ENCODE assay signal across 9 mouse cellular contexts in the genomic region with DNA sequence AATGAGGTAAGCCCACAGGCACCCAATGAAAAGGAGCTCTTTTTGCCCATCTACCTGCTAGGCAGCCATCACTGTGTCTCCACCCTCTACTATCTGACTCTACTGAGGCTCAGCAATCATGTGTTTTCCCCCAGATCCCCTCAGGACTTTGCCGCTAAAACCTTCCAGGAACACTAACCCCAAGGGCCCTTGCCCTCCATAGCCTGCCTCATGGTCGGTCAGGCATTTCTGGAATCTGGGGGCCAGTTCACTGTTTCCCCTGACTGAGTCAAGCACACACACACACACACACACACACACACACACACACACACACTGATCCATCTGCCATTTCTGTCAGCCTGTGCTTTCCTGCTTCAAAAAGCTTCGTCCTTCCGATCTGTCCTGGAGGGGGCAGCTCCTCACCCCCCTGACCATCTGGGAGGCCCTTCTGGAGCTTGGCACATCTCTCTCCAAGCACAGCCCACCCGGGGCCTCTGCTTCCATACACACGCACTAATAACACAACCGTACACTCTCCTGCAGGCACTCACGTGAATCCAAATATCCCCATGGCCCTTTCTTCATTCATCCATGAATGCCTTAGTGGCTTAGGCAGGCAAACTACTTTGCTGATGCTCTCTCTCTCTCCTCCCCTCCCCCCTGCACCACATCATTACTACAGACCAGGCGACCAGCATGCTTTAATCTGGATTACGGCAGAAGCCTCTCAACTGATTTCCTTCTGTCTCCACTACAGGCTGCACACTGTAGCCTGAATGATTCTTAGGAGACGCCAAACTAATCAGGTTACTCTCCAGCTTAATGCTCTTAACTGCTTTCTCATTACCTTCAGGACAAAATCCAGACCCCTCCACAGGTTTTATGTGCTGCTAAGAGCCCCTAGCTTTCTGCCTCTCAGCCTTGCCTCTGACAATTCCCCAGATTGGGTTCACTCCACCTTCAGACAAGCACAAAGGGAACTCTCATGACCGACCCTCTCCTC. TPM values are rescaled to one million over a fixed set of nuclear protein-coding genes. Genes with fewer than 3 reads are reported as not detected.
DNase-seq lines count a peak whose midpoint lies in the region; ATAC-seq and TF ChIP-seq lines count a peak whose summit lies in the region.
"Had no signal": no experiment of that assay in that cellular context is flagged by ENCODE, and none has a peak within 500 bp of the region (broad histone marks: within the 10 kb centered on the region; RNA-seq: fewer than 3 reads in every experiment).

No protein-coding gene starts in this region.

- ATAC-seq in kidney, postnatal 0 days (replicated peaks; ENCODE audit: low FRiP score, low read depth): peak; percentile 42
- ATAC-seq in midbrain, postnatal 0 days (ENCODE audit: low FRiP score): peak; percentile 57
- no peak for ATAC-seq in liver, embryonic 11.5 days (replicated peaks; ENCODE audit: low FRiP score)
- ATAC-seq in erythroblast, adult 5-6 weeks (replicated peaks; ENCODE audit: low FRiP score, poor library complexity, severe bottlenecking): no peak

- TF ChIP-seq POLR2A in kidney, adult 2 months (IDR thresholded peaks at IDR 0.05; ENCODE audit: low read depth, low read length): no peak

- peaks cover 27% of the 10 kb centered on the region for H3K36me3 ChIP-seq in kidney, postnatal 0 days (ENCODE audit: insufficient read depth, low read length)
- no peaks in the 10 kb centered on the region for H3K36me3 ChIP-seq in kidney, adult 2 months (ENCODE audit: control insufficient read depth, insufficient read depth, low read length)
- peaks cover 60% of the 10 kb centered on the region for H3K36me3 ChIP-seq in hindbrain, embryonic 10.5 days
- H3K36me3 ChIP-seq in midbrain, postnatal 0 days (ENCODE audit: insufficient read depth, low read length): peaks cover 46% of the 10 kb centered on the region
- H3K36me3 ChIP-seq in liver, embryonic 11.5 days (ENCODE audit: control insufficient read depth, insufficient read depth, low read length): no peaks in the 10 kb centered on the region

- H3K9ac ChIP-seq in kidney, postnatal 0 days (ENCODE audit: low read depth, low read length): no peak overlapping the region
- peak overlapping the region; percentile 54; the same call in 1 of the 2 replicates for H3K9ac ChIP-seq in midbrain, postnatal 0 days (replicated peaks; ENCODE audit: low read length, poor library complexity, severe bottlenecking)
- H3K9ac ChIP-seq in liver, embryonic 11.5 days (ENCODE audit: low read depth, low read length): no peak overlapping the region

- no peak for DNase-seq in kidney, postnatal 0 days (ENCODE audit: low spot score)
- no peak for DNase-seq in kidney, adult 2 months
- DNase-seq in cerebellum, adult 9-10 months: peak; percentile 96
- DNase-seq in hindbrain, embryonic 10.5 days (ENCODE audit: low spot score): peak; percentile 15
- DNase-seq in midbrain, postnatal 0 days (ENCODE audit: low spot score): peak; percentile 84
- DNase-seq in liver, embryonic 11.5 days (ENCODE audit: low spot score): no peak
- DNase-seq in testis, postnatal 14 days (ENCODE audit: low spot score): no peak

- H3K4me3 ChIP-seq in kidney, postnatal 0 days (replicated peaks; ENCODE audit: low read depth, low read length): no peak overlapping the region
- no peak overlapping the region for H3K4me3 ChIP-seq in kidney, adult 2 months (ENCODE audit: insufficient read depth, low read depth, low read length)
- peak overlapping the region; percentile 23 for H3K4me3 ChIP-seq in hindbrain, embryonic 10.5 days
- peak overlapping the region; percentile 34 for H3K4me3 ChIP-seq in midbrain, postnatal 0 days (ENCODE audit: low read depth, low read length)
- no peak overlapping the region for H3K4me3 ChIP-seq in liver, embryonic 11.5 days (ENCODE audit: low read depth, low read length)

- H3K4me1 ChIP-seq in kidney, postnatal 0 days (replicated peaks; ENCODE audit: insufficient read depth, low read length): no peaks in the 10 kb centered on the region; the same call in 1 of the 2 replicates
- no peaks in the 10 kb centered on the region for H3K4me1 ChIP-seq in kidney, adult 2 months (ENCODE audit: control insufficient read depth, insufficient read depth, low read length)
- H3K4me1 ChIP-seq in hindbrain, embryonic 10.5 days (replicated peaks): peaks cover 28% of the 10 kb centered on the region
- peaks cover 21% of the 10 kb centered on the region for H3K4me1 ChIP-seq in midbrain, postnatal 0 days (ENCODE audit: insufficient read depth, low read length)
- H3K4me1 ChIP-seq in liver, embryonic 11.5 days (replicated peaks; ENCODE audit: control insufficient read depth, insufficient read depth, low read length): no peaks in the 10 kb centered on the region

- TF ChIP-seq CTCF in kidney, postnatal 0 days (IDR thresholded peaks at IDR 0.05; ENCODE audit: low read depth): no peak
- TF ChIP-seq CTCF in kidney, adult 2 months (conservative IDR thresholded peaks at IDR 0.05; ENCODE audit: insufficient read depth, insufficient read length, low read depth, low read length): no peak
- peak; percentile 28 for TF ChIP-seq CTCF in midbrain, postnatal 0 days (IDR thresholded peaks at IDR 0.05)

- no peaks in the 10 kb centered on the region for H3K9me3 ChIP-seq in kidney, postnatal 0 days (replicated peaks; ENCODE audit: low read length)
- H3K9me3 ChIP-seq in hindbrain, embryonic 10.5 days: no peaks in the 10 kb centered on the region
- H3K9me3 ChIP-seq in midbrain, postnatal 0 days (ENCODE audit: low read length): no peaks in the 10 kb centered on the region
- no peaks in the 10 kb centered on the region for H3K9me3 ChIP-seq in liver, embryonic 11.5 days (ENCODE audit: control insufficient read depth, low read length)

- no peak overlapping the region for H3K4me2 ChIP-seq in kidney, postnatal 0 days (ENCODE audit: low read length)
- peak overlapping the region; percentile 72 for H3K4me2 ChIP-seq in midbrain, postnatal 0 days (ENCODE audit: low read depth, low read length, poor library complexity, severe bottlenecking)
- H3K4me2 ChIP-seq in liver, embryonic 11.5 days: no peak overlapping the region

- H3K27me3 ChIP-seq in kidney, postnatal 0 days (ENCODE audit: insufficient read depth, low read length): no peaks in the 10 kb centered on the region
- no peaks in the 10 kb centered on the region for H3K27me3 ChIP-seq in kidney, adult 2 months (replicated peaks; ENCODE audit: control insufficient read depth, insufficient read depth, low read length)
- H3K27me3 ChIP-seq in hindbrain, embryonic 10.5 days (ENCODE audit: insufficient read depth, poor library complexity, severe bottlenecking): no peaks in the 10 kb centered on the region
- H3K27me3 ChIP-seq in midbrain, postnatal 0 days (ENCODE audit: insufficient read depth, low read length): no peaks in the 10 kb centered on the region
- H3K27me3 ChIP-seq in liver, embryonic 11.5 days (replicated peaks; ENCODE audit: control insufficient read depth, insufficient read depth, low read length): no peaks in the 10 kb centered on the region

- H3K27ac ChIP-seq in kidney, postnatal 0 days: no peak overlapping the region
- no peak overlapping the region for H3K27ac ChIP-seq in kidney, adult 2 months (ENCODE audit: insufficient read depth, low read depth, low read length)
- H3K27ac ChIP-seq in hindbrain, embryonic 10.5 days: peak overlapping the region; percentile 81
- H3K27ac ChIP-seq in midbrain, postnatal 0 days (ENCODE audit: low read depth, low read length): peak overlapping the region; percentile 85
- H3K27ac ChIP-seq in liver, embryonic 11.5 days (ENCODE audit: low read depth, low read length): no peak overlapping the region
- H3K27ac ChIP-seq: macrophage had no signal

- WGBS in kidney, postnatal 0 days: 38% methylated on average over 12 of the region's 12 CpGs
- 50% methylated on average over 12 of the region's 12 CpGs for WGBS in kidney, adult 2 months
- WGBS in hindbrain, embryonic 10.5 days: 29% methylated on average over 12 of the region's 12 CpGs
- 5% methylated on average over 12 of the region's 12 CpGs for WGBS in midbrain, postnatal 0 days
- WGBS in liver, embryonic 11.5 days: 55% methylated on average over 12 of the region's 12 CpGs

RNA-seq across cellular contexts. Expression of gene Apbb1, which starts 11.6 kb away (rescaled TPM):
- polyA plus RNA-seq in kidney, postnatal 0 days (2015; fragmentation: Nextera tagmentation; extraction: Ambion mirVana): 31.4 and 34.1 TPM in 2 replicates
- polyA plus RNA-seq in kidney, adult 2 months (2012; rRNA removed): 35.4 and 46.2 TPM in 2 replicates
- 118 and 171 TPM in 2 replicates for polyA plus RNA-seq in hindbrain, embryonic 10.5 days (2016; fragmentation: Nextera tagmentation; extraction: Ambion mirVana)
- total RNA-seq in midbrain, postnatal 0 days (2014; rRNA removed): 391 and 571 TPM in 2 replicates
- 341 and 372 TPM in 2 replicates for polyA plus RNA-seq in midbrain, postnatal 0 days (2015; fragmentation: Nextera tagmentation; extraction: Ambion mirVana)
- polyA plus RNA-seq in liver, embryonic 11.5 days (2014; fragmentation: Nextera tagmentation; extraction: Ambion mirVana): 17.1 and 18.7 TPM in 2 replicates
- total RNA-seq in erythroblast, adult 5-6 weeks (2015; ENCODE audit: low replicate concordance): not detected in 2 replicates
- 4.3 and 8.3 TPM in 2 replicates for total RNA-seq in erythroblast, adult 5-6 weeks (2017; ENCODE audit: low replicate concordance)

RNA-seq across cellular contexts. Expression of gene Smpd1, which starts 15.6 kb away (rescaled TPM):
- polyA plus RNA-seq in kidney, postnatal 0 days (2015; fragmentation: Nextera tagmentation; extraction: Ambion mirVana): 60.5 and 60.7 TPM in 2 replicates
- polyA plus RNA-seq in kidney, adult 2 months (2012; rRNA removed): 109 and 144 TPM in 2 replicates
- polyA plus RNA-seq in hindbrain, embryonic 10.5 days (2016; fragmentation: Nextera tagmentation; extraction: Ambion mirVana): 36.8 and 52.4 TPM in 2 replicates
- 162 and 182 TPM in 2 replicates for total RNA-seq in midbrain, postnatal 0 days (2014; rRNA removed)
- polyA plus RNA-seq in midbrain, postnatal 0 days (2015; fragmentation: Nextera tagmentation; extraction: Ambion mirVana): 115 and 127 TPM in 2 replicates
- 33.6 and 40.8 TPM in 2 replicates for polyA plus RNA-seq in liver, embryonic 11.5 days (2014; fragmentation: Nextera tagmentation; extraction: Ambion mirVana)
- total RNA-seq in erythroblast, adult 5-6 weeks (2015; ENCODE audit: low replicate concordance): 8.6 and 11.7 TPM in 2 replicates
- 2.0 and 4.4 TPM in 2 replicates for total RNA-seq in erythroblast, adult 5-6 weeks (2017; ENCODE audit: low replicate concordance)

RNA-seq across cellular contexts. Expression of gene Hpx, which starts 30.1 kb away (rescaled TPM):
- polyA plus RNA-seq in kidney, postnatal 0 days (2015; fragmentation: Nextera tagmentation; extraction: Ambion mirVana): 0.47 and 0.64 TPM in 2 replicates
- polyA plus RNA-seq in kidney, adult 2 months (2012; rRNA removed): 0.34 and 0.61 TPM in 2 replicates
- polyA plus RNA-seq in hindbrain, embryonic 10.5 days (2016; fragmentation: Nextera tagmentation; extraction: Ambion mirVana): 0.20 and 0.25 TPM in 2 replicates
- total RNA-seq in midbrain, postnatal 0 days (2014; rRNA removed): not detected in 2 replicates
- polyA plus RNA-seq in midbrain, postnatal 0 days (2015; fragmentation: Nextera tagmentation; extraction: Ambion mirVana): 0.20 TPM in 1 of 2 replicates, not detected in the other
- 66.3 TPM in 2 replicates for polyA plus RNA-seq in liver, embryonic 11.5 days (2014; fragmentation: Nextera tagmentation; extraction: Ambion mirVana)
- not detected in 2 replicates for total RNA-seq in erythroblast, adult 5-6 weeks (2015; ENCODE audit: low replicate concordance)
- total RNA-seq in erythroblast, adult 5-6 weeks (2017; ENCODE audit: low replicate concordance): not detected in 2 replicates

Comparison
In these comparisons a context has a peak if more than half of its experiments do, and no peak if none do; other contexts are left out.
1. ATAC-seq: peak in kidney, postnatal 0 days (single experiment) and midbrain, postnatal 0 days (single experiment); none in liver, embryonic 11.5 days (single experiment) and erythroblast, adult 5-6 weeks (single experiment).
2. DNase-seq: peak in cerebellum, adult 9-10 months (single experiment), hindbrain, embryonic 10.5 days (single experiment) and midbrain, postnatal 0 days (single experiment); none in kidney, postnatal 0 days (single experiment), kidney, adult 2 months (single experiment), liver, embryonic 11.5 days (single experiment) and testis, postnatal 14 days (single experiment).
3. H3K27ac ChIP-seq: peak in hindbrain, embryonic 10.5 days (single experiment) and midbrain, postnatal 0 days (single experiment); none in kidney, postnatal 0 days (single experiment), kidney, adult 2 months (single experiment) and liver, embryonic 11.5 days (single experiment).
4. H3K4me3 ChIP-seq: peak in hindbrain, embryonic 10.5 days (single experiment) and midbrain, postnatal 0 days (single experiment); none in kidney, postnatal 0 days (single experiment), kidney, adult 2 months (single experiment) and liver, embryonic 11.5 days (single experiment).
5. RNA of gene Hpx, which starts 30.1 kb away (polyA plus RNA-seq): 66.3 TPM in liver, embryonic 11.5 days; 0.47 to 0.64 TPM in kidney, postnatal 0 days, 0.34 to 0.61 TPM in kidney, adult 2 months, 0.20 TPM in midbrain, postnatal 0 days and 0.20 to 0.25 TPM in hindbrain, embryonic 10.5 days; every median in the first group is over 10 times any median in the second.